Mouse (Mus musculus): ENCODE results near the gene Nlrp3.
"Not testable (repeated sequence)": the region's sequence is repeated elsewhere in the genome, so short reads cannot be mapped to it uniquely, and the experiment has no call there.

The Nlrp3 gene

DNA sequence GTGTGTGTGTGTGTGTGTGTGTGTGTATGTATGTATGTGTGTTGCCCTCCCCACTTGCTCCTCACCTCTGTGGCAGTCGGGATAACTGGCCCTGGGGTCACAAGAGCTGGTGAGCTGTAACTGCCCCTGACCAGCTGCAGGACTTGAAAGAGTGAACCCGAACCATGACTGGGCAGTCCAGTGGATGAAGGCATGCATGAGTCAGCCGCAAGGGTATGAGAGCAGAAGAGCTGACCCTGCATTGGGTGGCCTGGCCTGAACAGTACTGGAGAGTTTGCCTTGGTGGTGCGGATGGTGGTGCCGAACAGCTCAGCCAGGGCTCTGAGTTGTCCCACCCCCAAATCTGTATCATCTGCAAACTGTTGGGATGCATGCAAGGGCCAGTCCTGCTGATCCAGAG is 9.8 kb upstream of the Nlrp3 start:
- no peak for DNase-seq (ENCODE audit: low spot score in 2 of 2)

DNA sequence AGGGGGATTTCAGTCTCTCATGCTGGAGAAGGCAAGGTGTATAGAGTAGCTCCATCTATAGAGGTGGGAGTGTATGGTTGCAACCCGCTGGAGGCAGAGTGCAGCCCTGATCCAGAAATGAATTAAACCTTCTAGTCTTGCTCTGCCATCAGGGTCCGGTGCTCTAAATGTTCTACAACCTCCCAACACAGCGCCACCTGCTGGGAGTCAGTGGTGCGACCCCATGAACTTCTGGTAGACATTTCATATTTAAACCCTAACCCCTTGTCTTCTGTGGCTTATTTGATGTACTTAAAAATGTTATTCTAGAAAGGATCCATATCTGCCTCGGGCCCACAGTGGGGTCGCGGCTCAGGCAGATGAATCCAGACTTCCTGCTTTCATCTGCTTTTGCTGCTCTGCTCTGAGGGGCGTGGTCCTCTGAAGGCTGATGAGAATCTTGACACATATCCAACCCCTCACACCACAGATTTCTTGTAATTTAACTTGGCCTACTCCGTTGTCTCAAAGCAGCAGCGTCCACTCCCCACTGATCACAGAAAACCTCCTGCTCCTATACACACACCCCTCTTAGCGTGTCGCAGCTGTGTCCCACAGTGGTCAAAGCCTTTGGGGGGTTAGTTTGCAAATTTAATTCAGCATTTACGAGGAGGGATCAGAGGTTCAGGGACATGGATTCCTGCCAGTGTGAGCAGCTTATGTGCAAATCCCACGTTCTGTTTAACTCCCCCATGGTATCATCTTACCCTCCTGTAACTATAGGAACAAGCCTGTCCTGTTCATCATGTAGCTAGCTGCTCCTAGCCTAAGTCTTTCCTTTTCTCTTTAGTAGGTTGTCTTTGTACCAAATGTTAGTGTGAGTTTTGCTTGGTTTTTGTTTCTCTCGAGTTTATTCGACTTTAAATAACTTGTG is 3.9 kb upstream of the Nlrp3 start:
- DNase-seq (ENCODE audit: low spot score in 2 of 2), result no peak

DNA sequence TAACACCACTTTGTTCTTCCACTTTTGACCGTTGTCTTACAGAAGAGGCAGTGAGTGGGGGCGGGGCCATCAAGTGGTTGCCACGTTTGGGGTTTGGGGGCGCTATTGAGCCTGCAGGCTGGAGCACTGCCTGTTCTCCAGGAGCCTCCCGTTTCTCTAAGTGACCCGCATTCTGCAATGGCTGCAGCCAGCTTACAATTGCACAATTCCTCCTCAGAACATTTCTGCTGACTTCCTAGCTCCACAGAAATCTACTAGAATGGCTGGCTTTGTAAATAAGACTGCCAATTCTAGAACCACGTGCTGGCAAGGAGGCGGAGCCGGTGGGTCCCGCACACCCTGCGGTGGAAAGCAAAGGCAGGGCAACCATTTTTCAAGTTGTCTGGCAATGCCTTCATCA is 3.0 kb upstream of the Nlrp3 start:
- DNase-seq (ENCODE audit: low spot score in 2 of 2), result peak; percentile 28 to 36

DNA sequence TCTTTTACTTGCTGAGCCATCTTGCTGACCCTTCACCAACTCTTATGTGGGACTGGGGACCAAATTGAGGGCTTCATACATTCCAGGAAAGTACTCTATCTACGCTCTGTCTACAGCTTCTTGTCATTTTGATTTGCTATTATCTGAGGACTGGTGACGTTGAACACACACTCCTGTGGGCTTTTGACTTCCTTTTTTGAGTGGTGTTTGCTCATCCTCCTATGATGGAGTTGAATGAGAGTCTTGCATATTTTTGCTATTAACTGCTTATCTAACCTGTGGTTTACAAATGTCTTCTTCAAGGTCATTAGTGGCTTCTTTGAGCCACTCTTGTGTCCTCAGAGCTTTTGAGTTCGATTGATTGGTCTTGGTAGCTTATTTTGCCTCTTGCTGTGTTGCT is 1.2 kb upstream of the Nlrp3 start:
- no peak for DNase-seq (ENCODE audit: low spot score in 2 of 2)

- no peak for DNase-seq (ENCODE audit: low spot score in 2 of 2)
Measured at GRCm38 (mm10) chr11:59542442-59542841, 1.1 kb downstream of the Nlrp3 start.

GRCm38 (mm10) chr11:59543376-59543775 is 2.0 kb downstream of the Nlrp3 start:
- DNase-seq (ENCODE audit: low spot score in 2 of 2), result no peak

- peak; percentile 18 to 29 for DNase-seq (ENCODE audit: low spot score in 2 of 2)
Measured at GRCm38 (mm10) chr11:59544005-59544404, 2.6 kb downstream of the Nlrp3 start.

- no peak for DNase-seq (ENCODE audit: low spot score in 2 of 2)
Measured at GRCm38 (mm10) chr11:59554127-59554526, 12.8 kb downstream of the Nlrp3 start.

DNA sequence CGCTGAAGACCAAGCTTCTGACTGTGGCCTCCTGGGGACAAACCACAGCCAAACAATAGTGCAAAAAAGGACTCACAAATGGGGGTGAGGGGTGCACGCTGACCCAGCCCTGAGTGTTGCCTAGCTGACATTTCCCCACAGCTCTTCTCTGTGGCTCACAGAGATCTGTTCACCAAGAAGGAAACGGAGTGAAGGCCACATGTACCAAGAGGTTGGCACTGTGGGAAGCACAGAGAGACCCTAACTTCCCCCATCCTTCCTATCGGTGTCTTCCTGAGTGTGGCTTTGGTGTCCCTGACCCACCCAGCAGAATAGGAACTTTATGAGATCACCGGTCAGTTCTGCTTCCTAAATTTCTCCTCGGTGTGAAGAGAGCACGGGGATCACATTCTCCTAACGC is 13.2 kb downstream of the Nlrp3 start:
- no peak for DNase-seq (ENCODE audit: low spot score in 2 of 2)

DNA sequence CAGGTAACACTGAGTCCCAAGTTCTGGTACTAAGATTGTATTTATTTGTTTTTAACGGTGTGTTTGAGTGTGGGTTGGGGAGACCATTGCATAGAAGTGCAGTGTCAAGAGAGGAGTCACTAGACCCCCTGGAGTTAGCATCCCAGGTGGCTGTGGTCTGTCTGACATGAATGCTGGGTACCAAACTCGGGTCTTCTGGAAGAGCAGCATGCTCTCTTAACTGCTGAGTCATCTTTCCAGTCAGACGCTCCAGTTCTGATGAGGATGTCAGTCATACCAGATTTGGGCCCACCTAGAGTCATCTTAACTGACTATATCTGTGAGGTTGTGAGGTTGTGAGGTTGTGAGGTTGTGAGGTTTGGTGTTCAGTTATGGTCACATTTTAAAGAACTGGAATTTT is 19.5 kb downstream of the Nlrp3 start:
- no peak for DNase-seq (ENCODE audit: low spot score in 2 of 2)

GRCm38 (mm10) chr11:59562336-59562735 is 21.0 kb downstream of the Nlrp3 start:
- DNase-seq (ENCODE audit: low spot score in 2 of 2), result no peak

- no peak for DNase-seq (ENCODE audit: low spot score in 2 of 2)
Measured at GRCm38 (mm10) chr11:59562837-59563236, 21.5 kb downstream of the Nlrp3 start.

- no peak for DNase-seq (ENCODE audit: low spot score in 2 of 2)
Measured at GRCm38 (mm10) chr11:59569306-59569705, 27.9 kb downstream of the Nlrp3 start.

DNA sequence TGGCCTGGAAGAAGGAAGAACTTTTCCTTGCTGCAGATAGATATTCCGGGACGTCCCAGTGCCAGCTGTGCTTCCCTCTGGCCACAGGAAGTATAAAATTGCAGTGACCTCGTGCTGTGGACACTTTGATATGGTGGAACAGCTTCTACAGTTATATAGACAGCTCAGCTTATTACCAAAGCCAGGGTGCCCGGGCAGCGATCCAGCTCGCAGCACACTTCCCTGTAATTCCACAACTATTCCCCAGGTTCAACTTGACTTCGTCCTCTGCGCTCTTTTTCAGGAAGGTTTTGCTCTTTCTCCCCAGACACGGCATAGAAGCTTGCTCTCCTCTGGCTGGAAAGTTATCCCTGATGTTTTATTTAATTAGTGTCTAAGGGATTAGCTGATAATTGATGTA is 34.4 kb downstream of the Nlrp3 start:
- no peak for DNase-seq (ENCODE audit: low spot score in 2 of 2)

GRCm38 (mm10) chr11:59576135-59576534 is 34.8 kb downstream of the Nlrp3 start, which contains the start of gene Olfr222:
Olfr222 (minus strand) TSS chr11:59576235.
- DNase-seq (ENCODE audit: low spot score in 2 of 2), result not testable (repeated sequence)

- no peak for DNase-seq (ENCODE audit: low spot score in 2 of 2)
Measured at GRCm38 (mm10) chr11:59584539-59584938, 43.2 kb downstream of the Nlrp3 start.

DNA sequence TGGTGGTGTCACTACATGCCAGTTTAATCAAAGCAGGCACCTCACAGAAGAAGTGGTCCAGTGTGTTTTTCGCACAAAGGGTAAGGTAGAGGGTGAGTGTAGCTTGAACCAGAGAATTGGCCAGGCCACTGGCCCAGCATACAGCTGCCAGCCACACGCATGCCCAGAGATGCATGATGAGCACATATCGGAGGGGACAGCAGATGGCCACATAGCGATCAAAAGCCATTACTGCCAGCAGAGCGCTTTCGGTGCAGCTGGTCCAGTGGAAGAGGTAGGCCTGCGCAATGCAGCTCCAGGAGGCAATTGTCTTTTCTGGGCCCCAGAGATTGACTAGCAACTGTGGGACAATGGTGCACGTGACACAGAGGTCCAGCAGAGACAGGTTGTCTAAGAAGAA is 48.1 kb downstream of the Nlrp3 start:
- no peak for DNase-seq (ENCODE audit: low spot score in 2 of 2)

- no peak for DNase-seq (ENCODE audit: low spot score in 2 of 2)
Measured at GRCm38 (mm10) chr11:59593189-59593588, 51.8 kb downstream of the Nlrp3 start, which contains the start of gene Olfr223. Olfr223 (minus strand) TSS chr11:59593289.

GRCm38 (mm10) chr11:59596091-59596490 is 54.7 kb downstream of the Nlrp3 start:
- DNase-seq (ENCODE audit: low spot score in 2 of 2), result no peak

- no peak for DNase-seq (ENCODE audit: low spot score in 2 of 2)
Measured at GRCm38 (mm10) chr11:59596950-59597349, 55.6 kb downstream of the Nlrp3 start.

GRCm38 (mm10) chr11:59599211-59599610 is 57.8 kb downstream of the Nlrp3 start:
- no peak for DNase-seq (ENCODE audit: low spot score in 2 of 2)

GRCm38 (mm10) chr11:59600872-59601271 is 59.5 kb downstream of the Nlrp3 start:
- DNase-seq (ENCODE audit: low spot score in 2 of 2), result no peak

- no peak for DNase-seq (ENCODE audit: low spot score in 2 of 2)
Measured at GRCm38 (mm10) chr11:59602287-59602686, 60.9 kb downstream of the Nlrp3 start.

DNA sequence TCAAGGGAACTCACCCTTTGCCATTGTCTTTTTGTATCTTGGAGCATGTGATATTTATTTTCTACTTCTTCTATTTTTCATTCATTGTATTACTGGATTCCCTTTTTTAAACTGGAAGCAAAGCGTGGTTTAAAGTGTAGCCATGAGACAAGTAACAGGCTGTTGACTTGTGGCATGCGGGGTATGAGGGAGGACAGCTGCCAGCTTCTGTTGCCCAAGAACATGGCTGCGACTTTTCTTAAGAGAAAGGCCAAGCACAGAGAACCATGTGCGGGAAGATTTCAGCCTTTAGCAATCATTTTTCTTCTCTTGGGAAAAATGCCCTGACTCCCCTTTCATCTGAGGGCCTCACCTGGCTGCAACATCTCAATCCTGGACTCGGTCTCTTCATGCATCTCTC is 70.3 kb downstream of the Nlrp3 start:
- DNase-seq (ENCODE audit: low spot score in 2 of 2), result no peak

All from frontal cortex, postnatal 36 days (tissue).